Mouse (Mus musculus): Measurements from ENCODE around the gene Lpar2. TPM values are rescaled to one million over a fixed set of nuclear protein-coding genes. Genes with fewer than 3 reads are reported as not detected.

The Lpar2 gene
- total and polyA plus RNA-seq, 2 experiments from 2014 or later: 0.50 to 5.2 TPM

DNA sequence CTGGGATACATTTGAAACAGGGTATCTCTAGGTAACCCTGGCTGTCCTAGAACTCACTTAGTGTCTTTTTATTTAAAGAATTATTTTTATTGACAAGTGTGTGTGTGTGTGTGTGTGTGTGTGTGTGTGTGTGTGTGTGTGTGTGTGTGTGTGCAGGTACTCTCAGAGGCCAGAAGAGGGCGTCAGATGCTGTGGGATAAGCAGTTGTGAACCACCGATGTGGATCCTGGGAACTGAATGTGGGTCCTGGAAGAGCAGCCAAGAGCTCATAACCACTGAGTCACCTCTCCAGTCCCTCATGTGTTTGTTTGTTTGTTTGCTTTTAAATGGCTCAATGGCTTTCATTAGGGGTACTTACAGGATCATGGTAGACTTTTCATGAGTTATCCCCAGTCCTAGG is 7.3 kb upstream of the Lpar2 start:
- 71% methylated on average over 2 of the region's 2 CpGs for WGBS
- no peak overlapping the region for H3K4me3 ChIP-seq (ENCODE audit: low read length)
- no peak overlapping the region for H3K9ac ChIP-seq (replicated peaks; ENCODE audit: low read length)
- ATAC-seq (no peak), DNase-seq (ENCODE audit: low spot score) (no peak)
- H3K9me3 ChIP-seq (ENCODE audit: low read length): no peaks in the 10 kb centered on the region
- no peak overlapping the region for H3K4me2 ChIP-seq (ENCODE audit: low read depth, low read length)
- H3K4me1 ChIP-seq (ENCODE audit: insufficient read depth, low read length): no peaks in the 10 kb centered on the region
- no peak for TF ChIP-seq CTCF (IDR thresholded peaks at IDR 0.05; ENCODE audit: low read depth)
- H3K27me3 ChIP-seq (ENCODE audit: insufficient read depth, low read length): no peaks in the 10 kb centered on the region
- peaks cover 22% of the 10 kb centered on the region; the same call in 1 of the 2 replicates for H3K36me3 ChIP-seq (ENCODE audit: insufficient read depth, low read length)
- no peak overlapping the region for H3K27ac ChIP-seq

DNA sequence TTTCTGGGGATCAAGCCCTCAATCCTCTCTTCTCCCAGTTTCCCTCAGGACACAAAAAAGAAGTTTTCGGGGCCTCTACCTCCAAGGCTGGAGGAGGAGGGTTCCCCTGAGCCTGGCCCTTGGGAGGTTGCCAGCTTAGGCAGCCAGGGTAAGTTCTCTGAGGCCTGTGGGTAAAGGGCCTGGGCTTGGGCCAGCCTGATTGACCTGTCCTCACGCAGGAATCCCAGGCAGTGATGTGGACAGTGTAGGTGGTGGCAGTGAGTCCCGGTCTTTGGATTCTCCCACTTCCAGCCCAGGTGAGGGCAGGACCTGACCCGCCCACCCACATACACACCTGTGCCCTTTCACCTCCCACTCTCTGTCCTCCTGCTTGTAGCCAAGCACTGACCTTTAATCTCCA is 6.8 kb upstream of the Lpar2 start:
- Histone ChIP-seq H3K27me3 (ENCODE audit: insufficient read depth, low read length) (no peaks in the 10 kb centered on the region), H3K4me1 (ENCODE audit: insufficient read depth, low read length) (no peaks in the 10 kb centered on the region), H3K4me2 (ENCODE audit: low read depth, low read length) (no peak overlapping the region), H3K9me3 (ENCODE audit: low read length) (no peaks in the 10 kb centered on the region), H3K36me3 (ENCODE audit: insufficient read depth, low read length) (peaks cover 22% of the 10 kb centered on the region; the same call in 1 of the 2 replicates), H3K4me3 (ENCODE audit: low read length) (no peak overlapping the region), H3K27ac (no peak overlapping the region), H3K9ac (replicated peaks; ENCODE audit: low read length) (no peak overlapping the region)
- WGBS: 89% methylated on average over 4 of the region's 4 CpGs
- no peak for TF ChIP-seq CTCF (IDR thresholded peaks at IDR 0.05; ENCODE audit: low read depth)
- ATAC-seq (no peak), DNase-seq (ENCODE audit: low spot score) (no peak)

DNA sequence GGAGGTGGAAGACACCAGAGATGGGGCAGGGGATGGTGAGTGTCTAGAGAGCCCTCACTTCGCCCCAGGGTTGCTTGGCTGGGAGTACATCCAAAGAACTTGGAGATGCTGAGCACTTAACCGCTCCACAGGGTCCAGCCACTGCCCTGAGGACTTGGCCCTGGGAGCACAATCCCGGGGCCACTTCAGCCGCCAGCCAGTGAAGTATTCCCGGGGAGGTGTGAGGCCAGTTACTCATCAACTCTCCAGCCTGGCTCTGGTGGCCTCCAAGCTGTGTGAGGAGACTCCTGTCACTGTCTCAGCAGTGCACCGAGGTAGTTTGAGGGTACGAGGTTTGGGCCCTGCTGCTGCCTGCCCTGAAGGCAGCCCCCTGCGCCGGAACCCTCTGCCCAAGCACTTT is 1.8 kb upstream of the Lpar2 start:
- Histone ChIP-seq H3K4me2 (ENCODE audit: low read depth, low read length) (no peak overlapping the region), H3K27ac (no peak overlapping the region), H3K9me3 (ENCODE audit: low read length) (no peaks in the 10 kb centered on the region), H3K4me1 (ENCODE audit: insufficient read depth, low read length) (peaks cover 13% of the 10 kb centered on the region), H3K27me3 (ENCODE audit: insufficient read depth, low read length) (no peaks in the 10 kb centered on the region), H3K36me3 (ENCODE audit: insufficient read depth, low read length) (0 out of 2 replicates have a peak, but pooled peaks cover 10% of the 10 kb centered on the region), H3K9ac (replicated peaks; ENCODE audit: low read length) (no peak overlapping the region), H3K4me3 (ENCODE audit: low read length) (no peak overlapping the region)
- no peak for DNase-seq (ENCODE audit: low spot score)
- 78% methylated on average over 9 of the region's 9 CpGs for WGBS
- no peak for TF ChIP-seq CTCF (IDR thresholded peaks at IDR 0.05; ENCODE audit: low read depth)
- no peak for ATAC-seq

DNA sequence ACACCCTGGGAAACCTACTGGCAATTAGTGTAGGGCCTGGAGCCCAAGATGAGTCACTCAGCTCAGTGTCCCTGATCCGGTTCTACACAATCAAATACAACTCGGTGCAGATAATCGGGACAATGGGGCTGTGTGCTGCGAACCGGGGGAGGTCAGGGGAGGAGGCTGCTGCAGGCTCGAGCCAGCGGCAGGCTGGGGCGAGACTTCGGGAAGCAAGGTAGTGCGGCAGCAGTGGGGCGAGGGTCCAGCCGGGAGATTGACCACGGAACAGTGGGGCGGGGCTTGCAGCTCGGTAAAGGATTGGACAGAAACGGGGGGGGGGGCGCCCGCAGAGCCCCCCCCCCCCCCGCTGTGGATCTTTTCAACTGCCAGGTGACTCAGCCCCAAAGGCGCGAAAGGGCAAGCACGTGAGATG is 251 bp upstream of the Lpar2 start:
- H3K27me3 ChIP-seq (ENCODE audit: insufficient read depth, low read length): no peaks in the 10 kb centered on the region
- 4% methylated on average over 14 of the region's 22 CpGs for WGBS

DNA sequence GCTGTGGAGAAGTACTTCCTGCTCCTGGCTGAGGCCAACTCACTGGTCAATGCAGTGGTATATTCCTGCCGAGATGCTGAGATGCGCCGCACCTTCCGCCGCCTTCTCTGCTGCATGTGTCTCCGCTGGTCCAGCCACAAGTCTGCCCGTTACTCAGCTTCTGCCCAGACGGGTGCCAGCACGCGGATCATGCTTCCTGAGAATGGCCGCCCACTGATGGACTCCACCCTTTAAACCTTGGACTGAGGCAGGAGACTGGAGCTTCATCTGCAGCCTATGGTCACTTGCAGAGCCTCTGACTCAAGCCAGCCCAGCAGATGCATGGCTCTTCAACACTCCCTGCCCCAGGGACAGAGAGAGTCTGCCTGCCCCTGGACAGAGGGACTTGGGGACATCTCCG is 4.1 kb downstream of the Lpar2 start:
- Histone ChIP-seq H3K27ac (no peak overlapping the region), H3K9me3 (ENCODE audit: low read length) (no peaks in the 10 kb centered on the region), H3K9ac (replicated peaks; ENCODE audit: low read length) (no peak overlapping the region), H3K4me3 (ENCODE audit: low read length) (no peak overlapping the region), H3K36me3 (ENCODE audit: insufficient read depth, low read length) (peaks cover 15% of the 10 kb centered on the region; the same call in 1 of the 2 replicates), H3K27me3 (ENCODE audit: insufficient read depth, low read length) (no peaks in the 10 kb centered on the region), H3K4me1 (ENCODE audit: insufficient read depth, low read length) (peaks cover 13% of the 10 kb centered on the region), H3K4me2 (ENCODE audit: low read depth, low read length) (no peak overlapping the region)
- no peak for TF ChIP-seq CTCF (IDR thresholded peaks at IDR 0.05; ENCODE audit: low read depth)
- 94% methylated on average over 12 of the region's 12 CpGs for WGBS
- DNase-seq (ENCODE audit: low spot score) (no peak), ATAC-seq (no peak)

More for the DNA sequence above, 251 bp upstream of the Lpar2 start:
- no peak for TF ChIP-seq CTCF (IDR thresholded peaks at IDR 0.05; ENCODE audit: low read depth)
- peak; percentile 65 for ATAC-seq
- Histone ChIP-seq H3K4me3 (ENCODE audit: low read length) (peak overlapping the region; percentile 59), H3K9ac (replicated peaks; ENCODE audit: low read length) (peak overlapping the region; percentile 64), H3K27ac (peak overlapping the region; percentile 79), H3K4me1 (ENCODE audit: insufficient read depth, low read length) (peaks cover 13% of the 10 kb centered on the region), H3K36me3 (ENCODE audit: insufficient read depth, low read length) (peaks cover 18% of the 10 kb centered on the region; the same call in 1 of the 2 replicates), H3K4me2 (ENCODE audit: low read depth, low read length) (peak overlapping the region; percentile 81), H3K9me3 (ENCODE audit: low read length) (no peaks in the 10 kb centered on the region)
- peak; percentile 72 for DNase-seq (ENCODE audit: low spot score)

DNA sequence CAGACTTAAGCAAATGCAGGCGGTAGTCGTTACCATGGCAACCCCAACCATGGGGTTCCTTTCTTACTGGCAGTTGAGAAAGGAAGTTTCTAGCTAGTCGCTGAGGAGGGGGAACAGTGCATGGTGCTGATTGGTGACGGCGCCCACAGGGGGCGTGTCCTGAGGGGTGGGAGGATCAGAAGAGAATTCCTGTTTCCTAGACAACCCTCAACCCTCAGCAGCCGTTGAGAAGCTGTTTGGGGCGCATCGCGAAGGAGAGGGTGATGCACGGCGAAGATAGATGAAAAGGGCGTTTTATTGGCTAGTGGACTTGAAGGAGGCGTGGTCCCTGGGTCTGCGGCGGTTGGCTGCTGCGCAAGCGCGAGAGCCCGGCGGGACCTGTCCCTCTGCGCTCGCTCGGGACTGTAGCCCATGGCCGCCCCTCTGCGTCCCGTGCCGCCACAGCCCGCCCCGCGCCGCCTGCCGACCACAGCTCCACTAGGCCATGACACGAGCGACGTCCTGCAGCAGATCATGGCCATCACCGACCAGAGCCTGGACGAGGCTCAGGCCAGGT is 10.1 kb downstream of the Lpar2 start, which contains the start of gene Pbx4:
Gene Pbx4 (plus strand): TSS at position 194 of the 556 bp plus-strand sequence.
- Histone ChIP-seq H3K4me1 (ENCODE audit: insufficient read depth, low read length) (no peaks in the 10 kb centered on the region; the same call in 1 of the 2 replicates), H3K4me3 (ENCODE audit: low read length) (peak within 1 kb of the TSS; percentile 64), H3K4me2 (ENCODE audit: low read depth, low read length) (peak within 1 kb of the TSS; percentile 77), H3K36me3 (ENCODE audit: insufficient read depth, low read length) (peaks cover 5% of the 10 kb centered on the region; the same call in 1 of the 2 replicates), H3K9me3 (ENCODE audit: low read length) (no peaks in the 10 kb centered on the region), H3K27ac (peak within 1 kb of the TSS; percentile 78), H3K27me3 (ENCODE audit: insufficient read depth, low read length) (no peaks in the 10 kb centered on the region), H3K9ac (replicated peaks; ENCODE audit: low read length) (peak within 1 kb of the TSS; percentile 72)
- under 1% methylated on average over 38 of the region's 38 CpGs for WGBS
- DNase-seq (ENCODE audit: low spot score) (peak; percentile 98), ATAC-seq (peak; percentile 99)
- peak; percentile 35 for TF ChIP-seq CTCF (IDR thresholded peaks at IDR 0.05; ENCODE audit: low read depth)

DNA sequence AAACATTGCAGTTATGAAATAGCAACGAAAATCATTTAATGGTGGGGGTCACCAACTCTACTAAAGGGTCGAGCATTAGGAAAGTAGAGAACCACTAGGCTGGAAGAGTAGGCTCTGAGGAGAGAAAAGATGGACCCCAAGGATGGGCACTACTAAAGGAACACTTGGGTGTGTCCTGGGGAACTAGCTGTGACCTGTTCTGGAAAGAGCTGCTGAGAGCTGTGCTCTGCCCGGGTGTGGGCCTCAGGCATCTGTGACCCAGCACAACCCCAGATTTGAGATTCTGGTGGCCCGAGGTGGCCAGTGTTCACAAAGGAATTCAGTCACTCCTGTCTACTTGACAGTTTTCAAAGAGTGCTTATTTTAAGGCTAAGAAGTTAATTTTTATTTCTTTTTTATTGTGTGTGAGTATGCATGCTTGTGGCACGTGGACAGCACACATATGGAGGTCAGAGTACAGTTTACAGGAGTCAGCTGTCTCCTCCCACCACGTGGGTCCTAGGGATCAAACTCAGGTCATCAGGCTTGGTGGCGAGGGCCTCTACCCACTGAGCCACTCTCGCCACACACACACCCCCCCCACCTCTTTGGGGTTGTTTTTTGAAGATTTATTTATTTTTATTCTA is 14.9 kb downstream of the Lpar2 start:
- TF ChIP-seq CTCF (IDR thresholded peaks at IDR 0.05; ENCODE audit: low read depth): no peak
- no peak for DNase-seq (ENCODE audit: low spot score)
- 84% methylated on average over 8 of the region's 8 CpGs for WGBS
- H3K4me1 ChIP-seq (ENCODE audit: insufficient read depth, low read length): no peaks in the 10 kb centered on the region; the same call in 1 of the 2 replicates
- no peaks in the 10 kb centered on the region for H3K27me3 ChIP-seq (ENCODE audit: insufficient read depth, low read length)
- no peaks in the 10 kb centered on the region for H3K9me3 ChIP-seq (ENCODE audit: low read length)
- H3K4me2 ChIP-seq (ENCODE audit: low read depth, low read length): no peak overlapping the region
- H3K4me3 ChIP-seq (ENCODE audit: low read length): no peak overlapping the region
- no peak overlapping the region for H3K9ac ChIP-seq (replicated peaks; ENCODE audit: low read length)
- no peaks in the 10 kb centered on the region for H3K36me3 ChIP-seq (ENCODE audit: insufficient read depth, low read length)
- no peak overlapping the region for H3K27ac ChIP-seq
- no peak for ATAC-seq

Data from hindbrain, postnatal 0 days (tissue).